Mouse (Mus musculus) hindbrain, embryonic 12.5 days (tissue): ENCODE measurements around the gene Nup98. TPM values are rescaled to one million over a fixed set of nuclear protein-coding genes. Genes with fewer than 3 reads are reported as not detected.

Experiments used
- ATAC-seq: fragments of 200-750 bp; cut with Nextera tagmentation; 2 replicates; pipeline ENCODE4 v1.8.0; 2017; ENCODE audit warnings: moderate TSS enrichment; ENCODE audit not compliant: low FRiP score
- H3K27ac ChIP-seq: fragments of 300-500 bp; sonication (generic); 2 replicates; pipeline ENCODE4 v1.5.1; 2016; ENCODE audit warnings: mild to moderate bottlenecking
- H3K27me3 ChIP-seq: fragments of 300-500 bp; sonication (generic); 2 replicates; pipeline ENCODE4 v1.6.1; 2016; ENCODE audit warnings: mild to moderate bottlenecking
- H3K36me3 ChIP-seq: fragments of 300-500 bp; sonication (generic); 2 replicates; pipeline ENCODE4 v1.6.1; 2016; ENCODE audit warnings: mild to moderate bottlenecking
- H3K4me1 ChIP-seq: fragments of 300-500 bp; sonication (generic); 2 replicates; pipeline ENCODE4 v1.6.1; 2016
- H3K4me2 ChIP-seq: fragments of 300-500 bp; sonication (generic); replicated peaks from 2 replicates; pipeline ENCODE4 v1.6.1; 2016; ENCODE audit warnings: mild to moderate bottlenecking
- H3K4me3 ChIP-seq: fragments of 300-500 bp; sonication (generic); 2 replicates; pipeline ENCODE4 v1.5.1; 2016; ENCODE audit warnings: mild to moderate bottlenecking
- H3K9ac ChIP-seq: fragments of 300-500 bp; sonication (generic); 2 replicates; pipeline ENCODE4 v1.6.1; 2016; ENCODE audit warnings: mild to moderate bottlenecking, moderate library complexity
- H3K9me3 ChIP-seq: fragments of 300-500 bp; sonication (generic); replicated peaks from 2 replicates; pipeline ENCODE4 v1.6.1; 2016; ENCODE audit warnings: mild to moderate bottlenecking
- WGBS: fragments of 180-500 bp; shearing (Covaris S2); methylation state at CpG from one replicate; pipeline ENCODE4 v1.1.7; 2016; 5-methylcytosine and 5-hydroxymethylcytosine counted together
- polyA plus RNA-seq: library from polyadenylated mRNA; unstranded; fragments of >200 nt; fragmentation: Nextera tagmentation; extraction: Ambion mirVana; gene quantifications from 2 replicates; pipeline ENCODE4 v1.2.1, GENCODE M21; 2016

The Nup98 gene
- polyA plus RNA-seq, 1 experiment from 2014 or later: 42.3 TPM

DNA sequence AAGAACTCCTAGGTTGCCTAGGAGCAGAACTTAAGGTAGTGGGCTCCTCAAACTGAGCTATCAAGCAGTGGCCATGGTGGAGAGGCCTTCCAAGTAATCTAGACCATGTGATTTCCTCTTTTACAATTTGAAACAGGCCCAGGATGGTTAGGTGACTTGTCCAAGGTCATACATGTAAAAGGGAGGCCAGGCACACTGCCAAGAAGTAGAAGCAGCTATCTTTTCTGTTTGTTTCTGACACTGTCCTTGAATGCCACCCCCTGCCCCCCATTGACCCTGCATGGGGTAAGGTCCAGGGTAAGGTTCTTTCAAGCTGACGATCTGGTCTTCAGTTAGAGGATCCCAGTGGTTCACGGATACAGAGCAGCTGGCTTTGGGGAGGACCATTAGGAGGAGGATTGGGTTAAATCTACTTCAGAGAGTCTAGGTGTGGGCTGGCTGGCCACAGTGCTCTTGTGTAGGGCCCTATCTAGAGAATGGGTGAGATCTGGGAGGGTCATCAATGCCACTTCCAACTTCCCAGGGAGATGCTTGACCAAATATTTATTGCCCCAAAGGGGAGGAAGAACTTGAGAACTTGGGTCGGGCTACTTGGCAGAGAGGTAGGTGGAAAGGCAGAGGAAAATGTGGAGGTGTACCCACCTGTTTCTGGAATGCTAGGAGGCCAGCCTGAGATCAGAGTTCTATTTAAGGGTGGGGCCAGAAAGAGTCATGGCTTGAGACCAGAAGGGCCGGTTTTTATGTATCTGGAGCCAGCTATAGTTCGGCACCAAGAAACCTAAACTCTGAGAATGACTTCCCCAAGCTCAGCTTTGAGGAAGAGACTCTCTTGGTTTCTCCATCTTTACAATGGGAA is 14.1 kb upstream of the Nup98 start:
- H3K4me2 ChIP-seq: 0 out of 2 replicates have a peak overlapping the region, but pooled peaks have one; percentile 82
- H3K27me3 ChIP-seq: no peaks in the 10 kb centered on the region
- 94% methylated on average over 5 of the region's 5 CpGs for WGBS
- no peak overlapping the region for H3K9ac ChIP-seq
- 0 out of 2 replicates have a peak, but pooled peaks cover 3% of the 10 kb centered on the region for H3K9me3 ChIP-seq
- no peak overlapping the region for H3K4me3 ChIP-seq
- H3K36me3 ChIP-seq: peaks cover 5% of the 10 kb centered on the region; the same call in 1 of the 2 replicates
- H3K27ac ChIP-seq: no peak overlapping the region
- ATAC-seq: no peak
- H3K4me1 ChIP-seq: peaks cover 2% of the 10 kb centered on the region; the same call in 1 of the 2 replicates

DNA sequence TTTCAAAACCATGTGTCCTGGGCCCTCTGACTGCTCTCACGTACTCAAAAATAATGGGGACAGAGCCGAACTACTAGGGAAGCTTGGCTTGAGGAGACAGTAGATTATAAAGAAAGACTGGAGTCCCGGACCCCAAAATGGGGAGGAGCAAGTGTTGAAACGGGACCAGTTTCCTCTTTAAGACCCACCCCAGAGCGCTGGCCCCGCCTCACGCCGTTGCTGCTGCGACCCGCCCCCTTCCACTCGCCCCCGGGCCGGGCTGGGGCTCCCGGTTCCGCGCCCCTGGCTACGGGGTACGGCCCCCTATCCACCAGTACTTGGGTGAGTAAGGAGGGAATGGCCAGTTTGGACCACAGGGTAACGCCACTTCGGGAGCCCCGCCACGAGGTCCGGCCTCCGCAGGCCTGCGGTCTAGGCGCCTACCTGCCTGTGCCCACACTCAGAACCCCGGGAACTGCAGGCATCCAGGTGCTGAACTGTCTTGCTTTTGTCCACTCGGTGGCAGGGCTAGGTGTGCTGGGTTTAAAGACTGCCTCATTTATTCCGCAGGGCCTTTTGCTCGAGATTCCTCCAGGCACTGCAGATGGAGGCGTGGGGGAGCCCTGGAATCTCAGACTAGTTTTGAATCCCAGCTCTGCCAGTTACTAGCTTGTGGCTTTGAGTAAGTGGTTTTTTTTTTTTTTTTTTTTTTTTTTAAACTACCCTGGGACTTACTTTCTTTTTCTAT is 13.0 kb upstream of the Nup98 start:
- no peaks in the 10 kb centered on the region for H3K27me3 ChIP-seq
- peak overlapping the region; percentile 57; the same call in 1 of the 2 replicates for H3K27ac ChIP-seq
- no peaks in the 10 kb centered on the region for H3K9me3 ChIP-seq
- H3K9ac ChIP-seq: peak overlapping the region; percentile 75
- H3K4me3 ChIP-seq: peak overlapping the region; percentile 65
- peak overlapping the region; percentile 82 for H3K4me2 ChIP-seq
- 0 out of 2 replicates have a peak, but pooled peaks cover 2% of the 10 kb centered on the region for H3K36me3 ChIP-seq
- H3K4me1 ChIP-seq: peaks cover 2% of the 10 kb centered on the region; the same call in 1 of the 2 replicates
- WGBS: 2% methylated on average over 24 of the region's 31 CpGs
- ATAC-seq: peak; percentile 81

DNA sequence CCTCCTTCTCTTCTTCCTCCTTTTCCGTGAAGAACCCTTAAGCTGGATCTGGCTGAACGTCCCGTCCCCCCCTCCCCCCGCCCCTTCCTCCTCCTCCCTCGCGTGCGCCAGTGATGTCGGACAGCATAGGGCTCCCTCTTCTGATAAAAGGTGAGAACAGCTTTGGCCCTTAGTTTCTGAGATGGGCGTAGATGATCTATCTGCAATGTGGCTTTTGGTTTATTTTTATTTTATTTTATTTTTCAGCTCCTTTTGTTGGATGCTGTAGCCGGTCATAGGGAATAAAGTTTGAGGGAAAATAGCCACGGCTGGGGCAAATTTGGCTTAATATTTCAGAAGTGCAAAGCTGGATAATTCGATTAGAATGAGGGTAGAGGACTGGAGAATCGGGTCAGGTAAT is 12.4 kb upstream of the Nup98 start:
- Histone ChIP-seq H3K4me3 (peak overlapping the region; percentile 65), H3K9ac (peak overlapping the region; percentile 75; the same call in 1 of the 2 replicates), H3K4me1 (peaks cover 2% of the 10 kb centered on the region; the same call in 1 of the 2 replicates), H3K27ac (no peak overlapping the region), H3K36me3 (no peaks in the 10 kb centered on the region), H3K27me3 (no peaks in the 10 kb centered on the region), H3K4me2 (peak overlapping the region; percentile 82), H3K9me3 (no peaks in the 10 kb centered on the region)
- peak; percentile 70 for ATAC-seq
- under 1% methylated on average over 9 of the region's 13 CpGs for WGBS

DNA sequence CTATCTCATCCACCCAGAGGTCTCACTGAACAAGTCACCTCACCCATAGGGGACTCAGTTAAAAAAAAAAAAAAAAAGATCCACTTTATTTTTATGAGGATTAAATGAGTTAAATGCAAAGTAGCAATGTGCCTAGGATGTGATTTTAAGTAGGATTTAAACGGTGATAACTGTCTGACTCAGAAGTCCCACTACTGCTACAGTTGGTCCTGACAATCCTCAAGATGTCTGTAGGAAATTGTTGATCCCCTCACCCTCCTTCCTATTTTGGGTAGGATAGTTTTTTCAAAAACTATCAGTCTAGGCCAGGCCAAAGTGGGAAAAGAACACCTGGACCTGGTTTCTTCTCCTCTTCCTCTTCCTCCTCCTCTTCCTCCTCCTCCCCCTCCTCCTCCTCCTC is 11.9 kb upstream of the Nup98 start:
- Histone ChIP-seq H3K9ac (no peak overlapping the region), H3K4me1 (peaks cover 2% of the 10 kb centered on the region; the same call in 1 of the 2 replicates), H3K36me3 (no peaks in the 10 kb centered on the region), H3K4me2 (peak overlapping the region; percentile 82), H3K9me3 (no peaks in the 10 kb centered on the region), H3K4me3 (peak overlapping the region; percentile 65; the same call in 1 of the 2 replicates), H3K27ac (no peak overlapping the region), H3K27me3 (no peaks in the 10 kb centered on the region)
- WGBS: 62% methylated on average over 1 of the region's 1 CpGs
- peak; percentile 14; the same call in 1 of the 2 replicates for ATAC-seq

DNA sequence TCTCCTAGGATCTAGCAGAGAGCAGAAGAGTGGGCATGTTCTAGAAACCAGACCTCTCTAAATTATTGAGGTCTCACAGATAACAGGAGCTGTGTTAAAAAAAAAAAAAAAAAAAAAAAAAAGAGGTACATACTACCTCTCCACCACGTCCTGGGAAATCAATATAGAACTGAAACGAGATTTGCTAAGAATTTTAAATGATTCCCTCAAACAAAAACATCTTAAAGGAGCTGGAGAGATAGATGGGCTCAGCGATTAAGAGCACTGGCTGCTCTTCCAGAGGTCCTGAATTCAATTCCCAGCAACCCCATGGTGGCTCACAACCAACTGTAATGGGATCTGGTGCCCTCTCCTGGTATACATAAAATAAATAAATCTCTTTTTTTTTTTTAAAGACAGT is 1.1 kb upstream of the Nup98 start:
- Histone ChIP-seq H3K4me1 (peaks cover 8% of the 10 kb centered on the region), H3K27ac (peak overlapping the region; percentile 91), H3K4me3 (peak overlapping the region; percentile 62), H3K9ac (peak overlapping the region; percentile 50; the same call in 1 of the 2 replicates), H3K27me3 (no peaks in the 10 kb centered on the region), H3K4me2 (peak overlapping the region; percentile 59), H3K36me3 (no peaks in the 10 kb centered on the region), H3K9me3 (no peaks in the 10 kb centered on the region)
- ATAC-seq: no peak
- 59% methylated on average over 3 of the region's 3 CpGs for WGBS

DNA sequence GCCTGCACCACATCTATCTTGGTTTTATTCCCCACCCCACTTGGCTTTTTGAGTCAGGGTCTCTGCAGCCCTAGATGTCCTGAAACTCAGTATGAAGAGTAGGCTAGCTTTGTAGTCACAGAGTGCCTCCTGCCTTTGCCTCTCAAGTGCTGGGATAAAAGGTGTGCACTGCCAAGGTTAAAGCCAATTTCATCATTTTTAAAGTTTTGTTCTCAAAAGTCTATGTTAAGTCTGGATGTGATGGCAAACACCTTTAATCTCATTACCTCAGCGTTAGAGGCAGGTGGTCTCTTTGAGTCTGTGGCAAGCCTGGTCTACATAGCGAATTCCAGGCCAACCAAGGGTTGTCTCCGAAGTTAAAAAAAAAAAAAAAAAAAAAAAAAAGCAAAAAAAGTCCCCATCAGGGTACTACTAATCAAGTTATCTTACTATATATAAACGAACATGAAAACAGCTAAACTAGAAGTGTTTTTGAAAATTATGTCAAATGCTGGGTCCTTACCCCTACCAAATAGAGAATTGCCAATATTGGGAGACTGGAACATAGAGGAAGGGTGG is 1.1 kb downstream of the Nup98 start:
- no peaks in the 10 kb centered on the region for H3K9me3 ChIP-seq
- ATAC-seq: no peak
- peaks cover 8% of the 10 kb centered on the region for H3K4me1 ChIP-seq
- WGBS: 56% methylated on average over 4 of the region's 4 CpGs
- H3K4me2 ChIP-seq: peak overlapping the region; percentile 86
- no peaks in the 10 kb centered on the region; the same call in 1 of the 2 replicates for H3K36me3 ChIP-seq
- H3K27ac ChIP-seq: no peak overlapping the region
- peak overlapping the region; percentile 62 for H3K4me3 ChIP-seq
- no peaks in the 10 kb centered on the region for H3K27me3 ChIP-seq
- peak overlapping the region; percentile 79 for H3K9ac ChIP-seq

DNA sequence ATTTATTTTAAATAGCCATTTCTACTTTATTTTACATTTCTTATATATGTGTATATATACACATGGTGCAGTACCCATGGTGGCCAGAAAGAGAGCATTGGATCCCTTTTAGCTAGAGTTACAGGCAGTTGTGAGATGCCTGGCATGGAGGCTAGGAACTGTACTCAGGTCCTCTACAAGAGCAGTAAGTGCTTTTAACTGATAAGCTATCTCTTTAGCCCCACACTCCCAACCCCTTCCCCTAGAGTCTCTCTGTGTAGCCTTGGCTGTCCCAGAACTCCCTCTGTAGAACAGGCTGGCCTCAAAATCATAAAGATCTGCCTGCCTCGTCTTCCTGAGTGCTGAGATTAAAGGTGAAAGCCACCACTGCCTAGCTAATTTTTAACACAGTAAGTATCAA is 4.3 kb downstream of the Nup98 start:
- H3K9me3 ChIP-seq: no peaks in the 10 kb centered on the region
- 94% methylated on average over 1 of the region's 1 CpGs for WGBS
- no peaks in the 10 kb centered on the region; the same call in 1 of the 2 replicates for H3K36me3 ChIP-seq
- H3K4me3 ChIP-seq: no peak overlapping the region
- H3K9ac ChIP-seq: no peak overlapping the region
- no peak for ATAC-seq
- no peak overlapping the region for H3K27ac ChIP-seq
- H3K27me3 ChIP-seq: no peaks in the 10 kb centered on the region
- peaks cover 8% of the 10 kb centered on the region for H3K4me1 ChIP-seq
- no peak overlapping the region for H3K4me2 ChIP-seq

DNA sequence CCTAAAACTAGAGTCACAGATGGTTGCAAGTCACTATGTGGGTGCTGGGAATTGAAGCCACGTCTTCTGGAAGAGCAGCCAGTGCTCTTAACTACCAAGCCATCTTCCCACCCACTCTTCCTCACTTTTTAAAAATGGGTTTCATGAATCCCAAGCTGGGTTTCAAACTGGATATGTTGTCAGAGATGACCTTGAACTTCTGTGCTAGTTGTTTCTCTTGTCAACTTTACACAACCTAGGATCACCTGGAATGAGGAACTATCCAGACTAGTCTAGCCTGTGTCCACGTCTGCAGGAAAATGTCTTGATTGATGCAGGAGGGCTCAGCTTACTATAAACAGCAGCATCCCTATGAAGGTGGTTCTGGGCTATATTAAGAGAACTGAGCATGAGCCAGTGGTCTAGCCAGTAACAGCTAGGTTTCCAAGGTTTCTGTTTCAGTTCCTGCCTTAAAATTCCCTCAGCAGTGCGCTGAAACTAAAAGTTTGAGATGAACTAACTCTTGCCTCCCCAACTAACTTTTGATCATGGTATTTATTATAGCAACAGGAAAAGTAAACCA is 5.6 kb downstream of the Nup98 start:
- Histone ChIP-seq H3K9ac (no peak overlapping the region), H3K9me3 (no peaks in the 10 kb centered on the region), H3K4me1 (peaks cover 8% of the 10 kb centered on the region), H3K36me3 (no peaks in the 10 kb centered on the region; the same call in 1 of the 2 replicates), H3K27me3 (no peaks in the 10 kb centered on the region), H3K4me2 (no peak overlapping the region), H3K4me3 (no peak overlapping the region), H3K27ac (no peak overlapping the region)
- 91% methylated on average over 3 of the region's 3 CpGs for WGBS
- no peak for ATAC-seq

DNA sequence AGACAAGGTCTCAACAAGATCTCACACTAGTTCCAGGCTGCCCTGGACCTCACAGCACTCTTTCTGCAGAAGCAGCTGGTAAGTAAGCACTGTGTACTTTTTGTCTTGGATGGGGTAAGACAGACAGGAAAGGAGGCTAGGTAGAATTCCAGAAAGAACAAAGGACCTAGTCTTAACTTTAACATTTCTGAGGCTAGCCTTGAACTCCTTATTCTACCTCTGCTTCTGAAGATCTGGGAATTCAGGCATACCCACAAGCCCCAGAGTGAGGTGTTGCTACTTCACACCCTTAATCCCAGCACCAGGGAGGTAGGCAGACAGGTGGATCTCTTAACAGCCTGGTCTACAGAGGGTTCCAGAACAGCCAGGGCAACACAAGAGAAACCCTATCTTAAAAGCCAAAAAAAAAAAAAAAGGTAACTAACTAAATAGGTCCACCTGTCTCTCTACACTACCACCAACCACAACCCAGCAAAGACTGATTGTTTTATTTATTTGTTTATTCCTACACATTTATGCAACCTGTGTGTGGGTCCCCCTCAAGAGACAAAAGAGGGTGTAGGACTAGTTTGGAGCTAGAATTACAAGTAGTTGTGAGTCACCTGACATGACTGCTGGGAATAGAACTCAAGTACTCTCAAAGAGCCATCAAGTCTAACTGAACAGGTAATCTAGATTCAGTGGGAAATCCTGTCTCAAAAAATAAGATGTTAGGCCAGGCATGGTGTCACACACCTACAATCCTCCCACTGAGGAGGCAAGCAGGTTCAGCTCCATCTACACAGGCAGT is 8.8 kb downstream of the Nup98 start:
- H3K9me3 ChIP-seq: no peaks in the 10 kb centered on the region
- no peak overlapping the region for H3K27ac ChIP-seq
- no peaks in the 10 kb centered on the region for H3K4me1 ChIP-seq
- H3K36me3 ChIP-seq: no peaks in the 10 kb centered on the region; the same call in 1 of the 2 replicates
- H3K27me3 ChIP-seq: no peaks in the 10 kb centered on the region
- H3K4me3 ChIP-seq: no peak overlapping the region
- no peak overlapping the region for H3K4me2 ChIP-seq
- ATAC-seq: no peak
- no peak overlapping the region for H3K9ac ChIP-seq

DNA sequence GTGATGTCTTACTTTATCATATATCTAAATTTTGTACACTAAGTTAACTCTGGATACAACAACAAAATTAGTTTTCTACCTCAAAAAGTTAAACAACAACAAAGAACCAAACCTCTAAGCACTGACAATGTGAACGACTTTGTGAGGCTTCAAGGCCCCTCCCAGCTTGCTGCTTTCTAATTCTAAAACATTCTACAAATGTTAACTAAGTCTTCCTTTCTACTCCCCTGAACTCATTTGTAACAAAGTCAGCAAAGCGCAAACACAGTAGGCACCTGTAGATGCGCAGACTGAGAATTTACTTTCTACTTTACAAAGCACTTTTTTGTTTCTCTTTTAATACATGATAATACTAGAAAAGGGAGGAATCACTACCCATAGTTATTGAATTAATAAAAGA is 9.4 kb downstream of the Nup98 start:
- 85% methylated on average over 3 of the region's 3 CpGs for WGBS

DNA sequence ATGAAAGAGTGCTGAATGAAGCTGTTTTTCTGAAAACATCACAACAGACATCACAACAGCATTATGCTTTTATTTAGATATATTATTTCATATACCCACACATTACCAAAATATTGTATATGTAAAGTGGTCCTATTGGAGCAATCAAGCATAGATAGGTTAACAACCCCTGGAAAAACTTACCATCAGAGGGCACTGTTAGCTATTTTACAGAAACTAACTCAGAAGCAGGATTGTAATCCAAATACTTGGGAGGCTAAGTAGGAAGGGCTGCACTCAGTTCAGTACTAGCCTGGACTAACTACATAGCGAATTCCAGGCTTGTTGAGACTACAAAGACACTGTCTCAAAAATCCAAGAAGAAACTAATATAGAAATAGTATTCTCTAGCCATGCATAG is 17.6 kb downstream of the Nup98 start:
- Histone ChIP-seq H3K9ac (no peak overlapping the region), H3K4me3 (no peak overlapping the region), H3K9me3 (no peaks in the 10 kb centered on the region), H3K4me2 (no peak overlapping the region), H3K36me3 (peaks cover 61% of the 10 kb centered on the region), H3K27ac (no peak overlapping the region), H3K27me3 (no peaks in the 10 kb centered on the region), H3K4me1 (no peaks in the 10 kb centered on the region)
- ATAC-seq: no peak
- 94% methylated on average over 1 of the region's 1 CpGs for WGBS

More for the DNA sequence above, 9.4 kb downstream of the Nup98 start:
- H3K27me3 ChIP-seq: no peaks in the 10 kb centered on the region
- H3K4me2 ChIP-seq: no peak overlapping the region
- H3K27ac ChIP-seq: no peak overlapping the region
- H3K9me3 ChIP-seq: no peaks in the 10 kb centered on the region
- H3K4me3 ChIP-seq: no peak overlapping the region
- no peak overlapping the region for H3K9ac ChIP-seq
- no peaks in the 10 kb centered on the region for H3K4me1 ChIP-seq
- ATAC-seq: no peak
- H3K36me3 ChIP-seq: no peaks in the 10 kb centered on the region; the same call in 1 of the 2 replicates
